Comparison of ENCODE assay signal across 7 mouse cellular contexts in genomic region chr1:160624354-160625120, GRCm38 (mm10).
A peak's percentile ranks its signal among the peaks of the same experiment; 100 is the strongest.
DNase-seq lines count a peak whose midpoint lies in the region; TF ChIP-seq lines count a peak whose summit lies in the region.
"Not testable (repeated sequence)": the region's sequence is repeated elsewhere in the genome, so short reads cannot be mapped to it uniquely, and the experiment has no call there.

No protein-coding gene starts in this region.

- WGBS in kidney, adult 2 months, result 68% methylated on average over 4 of the region's 4 CpGs

- not testable (repeated sequence) for TF ChIP-seq CTCF in ES-Bruce4 (IDR thresholded peaks at IDR 0.05; ENCODE audit: low read depth, low read length); kidney, adult 2 months (conservative IDR thresholded peaks at IDR 0.05; ENCODE audit: insufficient read depth, insufficient read length, low read depth, low read length)

- in situ Hi-C loops in ES-E14 (cut with MboI; ENCODE audit: low sequenced_read_pairs in 2 of 2, unreplicated experiment in 2 of 2), result not testable (repeated sequence)

- DNase-seq in ES-CJ7 (ENCODE audit: low read depth, low spot score) (peak; percentile 58), ES-E14 (ENCODE audit: low read depth, low spot score) (peak; percentile 17), R1 (ENCODE audit: low read depth, low spot score) (peak; percentile 78), ZHBTc4 (ENCODE audit: low read depth, low spot score) (peak; percentile 50)
- DNase-seq in kidney, adult 2 months, result peak; percentile 19
- DNase-seq in kidney, adult 9 months, result peak; percentile 16

- not testable (repeated sequence) for TF ChIP-seq POLR2A in ES-Bruce4 (IDR thresholded peaks at IDR 0.05; ENCODE audit: insufficient read depth, low read length); kidney, adult 2 months (IDR thresholded peaks at IDR 0.05; ENCODE audit: low read depth, low read length)

- not testable (repeated sequence) for H3K36me3 ChIP-seq in ES-Bruce4 (ENCODE audit: control insufficient read depth, insufficient read depth, low read length, poor library complexity, severe bottlenecking); ES-E14 (ENCODE audit: control insufficient read depth, insufficient read depth, low read length, poor library complexity, severe bottlenecking); kidney, adult 2 months (ENCODE audit: control insufficient read depth, insufficient read depth, low read length)

- H3K4me1 ChIP-seq in ES-Bruce4 (ENCODE audit: control insufficient read depth, insufficient read depth, low read length); ES-E14 (ENCODE audit: control insufficient read depth in 2 of 2, insufficient read depth in 2 of 2, low read length in 2 of 2, poor library complexity in 1 of 2); kidney, adult 2 months (ENCODE audit: control insufficient read depth, insufficient read depth, low read length): not testable (repeated sequence)

- not testable (repeated sequence) for H3K27me3 ChIP-seq in ES-Bruce4 (ENCODE audit: control insufficient read depth, insufficient read depth, low read length, poor library complexity, severe bottlenecking); kidney, adult 2 months (replicated peaks; ENCODE audit: control insufficient read depth, insufficient read depth, low read length)

- H3K4me3 ChIP-seq in ES-Bruce4 (ENCODE audit: low read depth, low read length); ES-E14 (ENCODE audit: insufficient read depth in 1 of 2, low read depth in 1 of 2, low read length in 2 of 2, poor library complexity in 1 of 2, severe bottlenecking in 1 of 2); kidney, adult 2 months (ENCODE audit: insufficient read depth, low read depth, low read length): not testable (repeated sequence)

- H3K27ac ChIP-seq in ES-Bruce4 (ENCODE audit: insufficient read depth, low read length), result peak overlapping the region; percentile 95
- H3K27ac ChIP-seq in ES-E14 (ENCODE audit: insufficient read depth, low read depth, low read length, poor library complexity, severe bottlenecking); kidney, adult 2 months (ENCODE audit: insufficient read depth, low read depth, low read length): not testable (repeated sequence)

- not testable (repeated sequence) for TF ChIP-seq EP300 in ES-Bruce4 (IDR thresholded peaks at IDR 0.05; ENCODE audit: insufficient read depth, low read depth, low read length)

- H3K9ac ChIP-seq in ES-Bruce4 (ENCODE audit: low read depth, poor library complexity, severe bottlenecking); ES-E14 (ENCODE audit: insufficient read depth, low read depth, low read length, poor library complexity, severe bottlenecking): not testable (repeated sequence)

- not testable (repeated sequence) for H3K9me3 ChIP-seq in ES-Bruce4 (replicated peaks; ENCODE audit: control insufficient read depth, insufficient read depth, low read length, poor library complexity, severe bottlenecking); ES-E14 (ENCODE audit: control insufficient read depth, insufficient read depth, low read depth, low read length)

Comparison
In these comparisons a context has a peak if more than half of its experiments do, and no peak if none do; other contexts are left out.
1. DNase-seq: peak in every context shown above with its lines; median percentile 78 in R1; 58 in ES-CJ7; 50 in ZHBTc4; 19 in kidney, adult 2 months; 17 in ES-E14; 16 in kidney, adult 9 months.